ENCODE assay signal across 20 mouse cellular contexts in the genomic region with DNA sequence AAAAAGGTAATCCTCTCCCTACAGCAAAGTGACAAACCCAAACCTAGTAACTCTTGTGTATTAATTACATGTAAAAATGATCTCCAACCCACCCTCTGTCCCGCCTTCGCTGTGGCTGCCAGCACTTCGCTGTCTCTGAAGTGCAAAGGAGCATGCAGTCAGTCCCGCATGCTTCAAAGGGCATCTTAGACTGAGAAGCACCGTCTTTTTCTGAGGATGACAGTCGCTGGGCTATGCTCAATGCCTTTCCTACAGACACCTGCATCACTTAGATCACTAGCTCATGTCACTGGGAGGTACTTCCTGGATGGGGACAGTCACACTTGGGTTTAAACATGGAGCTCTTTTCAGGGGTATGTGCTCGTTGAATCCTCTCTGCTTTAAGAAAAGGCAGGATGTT.
"Had no signal": no experiment of that assay in that cellular context is flagged by ENCODE, and none has a peak within 500 bp of the region (broad histone marks: within the 10 kb centered on the region; RNA-seq: fewer than 3 reads in every experiment).

No protein-coding gene starts in this region.

- DNase-seq: gastrocnemius, postnatal 14 days; gastrocnemius, postnatal 36 days; heart, adult 18-20 months; heart, postnatal 14 days; heart, postnatal 36 days; kidney, adult 11 months; kidney, adult 2 months; kidney, postnatal 10 days; kidney, postnatal 25 days; kidney, postnatal 4 days; left cerebral cortex, postnatal 4 days had no signal

- H3K27ac ChIP-seq: heart, embryonic 13.5 days; heart, embryonic 15.5 days; hindbrain, embryonic 13.5 days; hindbrain, embryonic 15.5 days; hindbrain, postnatal 0 days; layer of hippocampus, adult 2 months; left cerebral cortex, adult 2 months; limb, embryonic 13.5 days; limb, embryonic 15.5 days had no signal

- H3K27me3 ChIP-seq: heart, embryonic 13.5 days; heart, embryonic 15.5 days; hindbrain, embryonic 13.5 days; hindbrain, embryonic 15.5 days; limb, embryonic 13.5 days; limb, embryonic 15.5 days had no signal

- H3K4me1 ChIP-seq: hindbrain, embryonic 13.5 days; limb, embryonic 13.5 days had no signal

- H3K4me3 ChIP-seq: heart, embryonic 13.5 days; heart, embryonic 15.5 days; hindbrain, embryonic 13.5 days; hindbrain, embryonic 15.5 days; layer of hippocampus, adult 2 months; left cerebral cortex, adult 2 months; limb, embryonic 13.5 days; limb, embryonic 15.5 days had no signal

- H3K36me3 ChIP-seq: heart, embryonic 13.5 days; heart, embryonic 15.5 days; limb, embryonic 15.5 days had no signal
